Mouse (Mus musculus) liver, adult (tissue): Measurements from ENCODE around the gene Fbxl15.

ENCODE experiments used
- GATA4 ChIP-seq: IDR thresholded peaks from 2 replicates; pipeline ENCODE4 v1.6.1; 2014; ENCODE audit warnings: mild to moderate bottlenecking, low read length; ENCODE audit not compliant: insufficient replicate concordance

Gene Fbxl15

GRCm38 (mm10) chr19:46314872-46315742 lies 12.9 kb upstream of the Fbxl15 start:
- TF ChIP-seq GATA4 = no peak

GRCm38 (mm10) chr19:46315752-46316610 lies 12.0 kb upstream of the Fbxl15 start:
- TF ChIP-seq GATA4 = no peak

GRCm38 (mm10) chr19:46316846-46317545 lies 11.0 kb upstream of the Fbxl15 start:
- TF ChIP-seq GATA4 = no peak

GRCm38 (mm10) chr19:46317546-46317885 lies 10.5 kb upstream of the Fbxl15 start:
- no peak for TF ChIP-seq GATA4

- no peak for TF ChIP-seq GATA4
Measured at GRCm38 (mm10) chr19:46318031-46318471, 9.9 kb upstream of the Fbxl15 start.

GRCm38 (mm10) chr19:46318586-46319378 lies 9.2 kb upstream of the Fbxl15 start:
- no peak for TF ChIP-seq GATA4

- TF ChIP-seq GATA4 = no peak
Measured at GRCm38 (mm10) chr19:46320076-46320785, 7.8 kb upstream of the Fbxl15 start.

GRCm38 (mm10) chr19:46321101-46321943 lies 6.7 kb upstream of the Fbxl15 start:
- TF ChIP-seq GATA4 = no peak

GRCm38 (mm10) chr19:46322144-46322995 lies 5.6 kb upstream of the Fbxl15 start:
- no peak for TF ChIP-seq GATA4

GRCm38 (mm10) chr19:46322996-46323572 lies 4.9 kb upstream of the Fbxl15 start:
- no peak for TF ChIP-seq GATA4

GRCm38 (mm10) chr19:46323716-46324115 lies 4.3 kb upstream of the Fbxl15 start:
- TF ChIP-seq GATA4 = no peak

- TF ChIP-seq GATA4 = no peak
Measured at GRCm38 (mm10) chr19:46324366-46324765, 3.6 kb upstream of the Fbxl15 start.
